Mouse (Mus musculus): ENCODE results near the gene Fam110c.
"Not testable (repeated sequence)": the region's sequence is repeated elsewhere in the genome, so short reads cannot be mapped to it uniquely, and the experiment has no call there.

Gene Fam110c

GRCm38 (mm10) chr12:31073412-31074354 lies at the start of gene Fam110c:
Gene Fam110c, plus strand, starts transcription at chr12:31073861.
- in situ Hi-C loops (cut with MboI, MseI), result no loop called here

- in situ Hi-C loops (cut with MboI, MseI), result loop anchor here (10.0 kb wide), 1 partner anchor 1702 kb away; no protein-coding TSS in a partner anchor
Measured at GRCm38 (mm10) chr12:31026423-31026822, 47.2 kb upstream of the Fam110c start.

GRCm38 (mm10) chr12:31052066-31052465 lies 21.6 kb upstream of the Fam110c start:
- in situ Hi-C loops (cut with MboI, MseI), result no loop called here

GRCm38 (mm10) chr12:31056291-31056864 lies 17.3 kb upstream of the Fam110c start:
- in situ Hi-C loops (cut with MboI, MseI), result no loop called here

- in situ Hi-C loops (cut with MboI, MseI), result no loop called here
Measured at GRCm38 (mm10) chr12:31059393-31059853, 14.2 kb upstream of the Fam110c start.

- in situ Hi-C loops (cut with MboI, MseI), result no loop called here
Measured at GRCm38 (mm10) chr12:31060245-31060644, 13.4 kb upstream of the Fam110c start.

GRCm38 (mm10) chr12:31071222-31071621 lies 2.4 kb upstream of the Fam110c start:
- in situ Hi-C loops (cut with MboI, MseI), result no loop called here

- in situ Hi-C loops (cut with MboI, MseI), result not testable (repeated sequence)
Measured at GRCm38 (mm10) chr12:31074355-31074786, 710 bp downstream of the Fam110c start.

GRCm38 (mm10) chr12:31074839-31075538 lies 1.3 kb downstream of the Fam110c start:
- in situ Hi-C loops (cut with MboI, MseI), result no loop called here

- in situ Hi-C loops (cut with MboI, MseI), result no loop called here
Measured at GRCm38 (mm10) chr12:31077020-31077419, 3.4 kb downstream of the Fam110c start.

- in situ Hi-C loops (cut with MboI, MseI), result no loop called here
Measured at GRCm38 (mm10) chr12:31078030-31078429, 4.4 kb downstream of the Fam110c start.

- in situ Hi-C loops (cut with MboI, MseI), result no loop called here
Measured at GRCm38 (mm10) chr12:31080352-31080751, 6.7 kb downstream of the Fam110c start.

- in situ Hi-C loops (cut with MboI, MseI), result no loop called here
Measured at GRCm38 (mm10) chr12:31080890-31081554, 7.4 kb downstream of the Fam110c start.

GRCm38 (mm10) chr12:31083007-31083406 lies 9.3 kb downstream of the Fam110c start:
- in situ Hi-C loops (cut with MboI, MseI), result no loop called here

GRCm38 (mm10) chr12:31083407-31083806 lies 9.7 kb downstream of the Fam110c start:
- in situ Hi-C loops (cut with MboI, MseI), result no loop called here

GRCm38 (mm10) chr12:31087060-31087459 lies 13.4 kb downstream of the Fam110c start:
- in situ Hi-C loops (cut with MboI, MseI), result no loop called here

GRCm38 (mm10) chr12:31090401-31090800 lies 16.7 kb downstream of the Fam110c start:
- in situ Hi-C loops (cut with MboI, MseI), result no loop called here

GRCm38 (mm10) chr12:31090882-31091640 lies 17.4 kb downstream of the Fam110c start:
- in situ Hi-C loops (cut with MboI, MseI), result no loop called here

- in situ Hi-C loops (cut with MboI, MseI), result no loop called here
Measured at GRCm38 (mm10) chr12:31092481-31092880, 18.8 kb downstream of the Fam110c start.

- in situ Hi-C loops (cut with MboI, MseI), result no loop called here
Measured at GRCm38 (mm10) chr12:31097185-31097584, 23.5 kb downstream of the Fam110c start.

GRCm38 (mm10) chr12:31101190-31101589 lies 27.5 kb downstream of the Fam110c start:
- in situ Hi-C loops (cut with MboI, MseI), result no loop called here
